Mouse (Mus musculus) embryonic stem cell, embryonic (primary cell): Measurements from ENCODE around the gene Cdkl5.

Source experiments
- CTCF ChIA-PET, 4 experiments: fragments of 300-600 bp in 2 of 4; fragments of 350-600 bp in 2 of 4; sonication (Branson Sonifier 250); formaldehyde crosslinking; loops; one replicate each; lab custom pipeline; 2022; ENCODE audit warnings: inconsistent platforms in 2 of 4; lab: Charles Lee
- POLR2A ChIA-PET, 4 experiments: fragments of 300-600 bp in 2 of 4; fragments of 350-600 bp in 2 of 4; sonication (Branson Sonifier 250); formaldehyde crosslinking; loops; one replicate each; lab custom pipeline; 2022; ENCODE audit warnings: antibody characterized with exemption in 4 of 4, inconsistent platforms in 1 of 4; lab: Charles Lee

Cdkl5 gene

GRCm38 (mm10) chrX:160767713-160768112 is 226.8 kb downstream of the Cdkl5 start, which contains the start of gene Rs1:
Gene Rs1, plus strand, starts transcription at chrX:160768013.
- ChIA-PET POLR2A (no interaction called here), CTCF (no interaction called here)

GRCm38 (mm10) chrX:160766233-160766616 is 228.3 kb downstream of the Cdkl5 start:
- ChIA-PET POLR2A (interaction anchor here in 1 of 4 experiments (1.0 kb wide), 1 partner anchor 236 kb away, joined by 3 read pairs; no protein-coding TSS in a partner anchor), CTCF (no interaction called here)

- CTCF ChIA-PET: interaction anchor here in 1 of 4 experiments (0.6 kb wide), 1 partner anchor 1272 kb away, joined by 4 read pairs; no protein-coding TSS in a partner anchor
These were observed 228.9 kb downstream of the Cdkl5 start for GRCm38 (mm10) chrX:160765389-160766232.

GRCm38 (mm10) chrX:160750808-160751207 is 243.7 kb downstream of the Cdkl5 start:
- CTCF ChIA-PET: interaction anchor here in 1 of 4 experiments (0.5 kb wide), 1 partner anchor 958 kb away, joined by 23 read pairs; no protein-coding TSS in a partner anchor
- POLR2A ChIA-PET: no interaction called here

More at GRCm38 (mm10) chrX:160765389-160766232, 228.9 kb downstream of the Cdkl5 start:
- POLR2A ChIA-PET: interaction anchor here in 3 of 4 experiments (0.6 to 1.0 kb wide), 3 partner anchors 237 to 1512 kb away, joined by 3 to 15 read pairs (median 4); partner anchors contain the start of gene Phka2 (in 1 of the 3)

- ChIA-PET CTCF (no interaction called here), POLR2A (no interaction called here)
These were observed 245.9 kb downstream of the Cdkl5 start for GRCm38 (mm10) chrX:160748653-160749052.

GRCm38 (mm10) chrX:160745399-160745798 is 249.1 kb downstream of the Cdkl5 start:
- ChIA-PET CTCF (no interaction called here), POLR2A (no interaction called here)

- CTCF ChIA-PET: no interaction called here
- POLR2A ChIA-PET: no interaction called here
These were observed 258.9 kb downstream of the Cdkl5 start, which contains the start of gene Ppef1 for GRCm38 (mm10) chrX:160735650-160736049. Gene Ppef1, minus strand, starts transcription at chrX:160735765.
